Mouse (Mus musculus) left cerebral cortex, adult 9 months (tissue): ENCODE data around the gene Dll4.
A peak's percentile ranks its signal among the peaks of the same experiment; 100 is the strongest.

Experiments
- DNase-seq, 2 experiments: peaks; one replicate each; pipeline ENCODE4 v3.0.0; 2022; ENCODE audit warnings: low spot score in 2 of 2

Dll4 gene

DNA sequence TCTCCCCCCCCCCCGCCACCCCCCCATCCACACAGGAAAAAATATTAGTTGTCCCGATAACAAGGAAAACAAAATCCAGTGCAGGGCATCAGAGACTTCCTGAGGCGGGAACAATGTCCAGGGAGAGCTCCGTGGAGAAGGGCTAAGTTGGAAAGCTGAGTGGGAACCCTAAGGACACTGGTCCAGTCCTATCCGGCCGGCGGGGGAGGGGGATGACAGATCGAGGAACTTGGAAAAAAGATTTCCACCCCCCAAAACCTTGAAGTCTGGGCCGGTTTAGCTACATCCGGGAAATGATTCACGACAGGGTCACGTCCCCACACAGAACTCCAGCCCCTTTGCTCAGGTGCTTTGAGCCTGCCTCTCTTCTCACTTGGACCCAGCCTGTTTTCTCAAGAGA, 14.0 kb upstream of the Dll4 start:
- no peak for DNase-seq

GRCm38 (mm10) chr2:119312380-119312958, 13.1 kb upstream of the Dll4 start:
- no peak for DNase-seq

DNA sequence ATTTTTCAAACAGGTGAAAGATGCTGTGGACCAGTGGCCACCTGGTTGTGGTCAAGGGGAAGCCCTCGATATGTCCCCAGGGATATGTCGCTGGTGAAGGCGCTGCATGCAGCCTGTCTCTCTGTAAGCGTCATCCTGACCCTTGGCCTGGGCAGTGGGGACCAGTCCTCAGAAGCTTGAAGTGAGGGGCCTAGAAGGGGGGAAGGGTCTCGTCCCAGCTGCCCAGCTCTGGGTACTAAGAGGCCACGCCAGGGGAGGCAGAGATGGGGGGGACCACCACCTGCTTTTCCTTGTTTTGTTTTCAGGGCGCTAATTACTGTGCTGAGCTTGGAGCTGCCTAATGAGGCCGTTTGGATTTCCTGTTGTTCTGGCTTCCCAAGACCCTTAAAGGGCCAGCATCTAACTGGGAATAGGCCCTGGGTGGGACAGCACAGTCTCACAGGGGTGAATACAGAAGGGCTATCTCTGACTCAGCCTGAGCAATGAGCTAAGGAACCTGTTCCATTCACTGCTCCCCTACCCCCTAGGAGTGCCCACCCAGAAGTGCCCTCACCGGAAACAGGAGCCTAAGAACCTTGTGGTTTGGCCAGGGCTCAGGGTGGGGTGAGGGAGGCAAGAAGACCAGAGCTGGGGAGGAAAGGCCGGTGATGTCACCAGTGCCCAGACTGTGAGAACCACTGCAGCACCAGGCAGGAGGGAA, 11.7 kb upstream of the Dll4 start:
- no peak for DNase-seq

GRCm38 (mm10) chr2:119314742-119315310, 10.8 kb upstream of the Dll4 start:
- no peak for DNase-seq

DNA sequence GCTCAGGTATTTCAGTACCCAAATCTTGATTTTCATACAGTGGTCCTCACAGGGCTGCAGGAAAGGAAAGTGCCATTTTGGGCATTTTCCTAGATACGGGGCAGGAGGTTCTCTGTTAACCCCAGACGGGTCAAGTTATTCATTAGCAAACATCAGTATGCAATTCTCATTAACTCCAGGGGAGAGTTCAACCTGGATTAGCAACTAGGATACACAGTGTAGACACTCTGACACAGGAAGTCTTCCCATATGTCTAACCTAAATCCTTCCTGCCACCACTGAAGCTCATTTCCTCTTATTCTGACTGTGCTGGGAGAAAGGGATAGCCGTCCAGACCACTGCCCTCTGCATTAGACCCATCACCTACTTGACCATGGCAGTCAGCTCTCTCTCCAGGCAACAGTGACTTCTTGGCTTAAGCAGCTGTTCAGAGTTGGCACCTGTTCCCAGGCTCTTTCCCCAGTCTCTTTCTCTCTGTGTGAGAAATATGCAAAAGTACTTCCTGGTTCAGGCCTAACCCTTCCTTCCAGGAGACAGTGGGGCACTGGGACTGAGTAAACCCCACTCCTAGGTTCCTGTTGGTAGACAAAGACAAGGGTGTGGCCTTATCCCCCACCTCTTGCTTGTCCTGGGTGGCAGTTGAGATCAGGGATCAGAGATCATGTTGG, 7.4 kb upstream of the Dll4 start:
- no peak for DNase-seq

- no peak for DNase-seq
Observed at GRCm38 (mm10) chr2:119320571-119320970, 5.0 kb upstream of the Dll4 start.

DNA sequence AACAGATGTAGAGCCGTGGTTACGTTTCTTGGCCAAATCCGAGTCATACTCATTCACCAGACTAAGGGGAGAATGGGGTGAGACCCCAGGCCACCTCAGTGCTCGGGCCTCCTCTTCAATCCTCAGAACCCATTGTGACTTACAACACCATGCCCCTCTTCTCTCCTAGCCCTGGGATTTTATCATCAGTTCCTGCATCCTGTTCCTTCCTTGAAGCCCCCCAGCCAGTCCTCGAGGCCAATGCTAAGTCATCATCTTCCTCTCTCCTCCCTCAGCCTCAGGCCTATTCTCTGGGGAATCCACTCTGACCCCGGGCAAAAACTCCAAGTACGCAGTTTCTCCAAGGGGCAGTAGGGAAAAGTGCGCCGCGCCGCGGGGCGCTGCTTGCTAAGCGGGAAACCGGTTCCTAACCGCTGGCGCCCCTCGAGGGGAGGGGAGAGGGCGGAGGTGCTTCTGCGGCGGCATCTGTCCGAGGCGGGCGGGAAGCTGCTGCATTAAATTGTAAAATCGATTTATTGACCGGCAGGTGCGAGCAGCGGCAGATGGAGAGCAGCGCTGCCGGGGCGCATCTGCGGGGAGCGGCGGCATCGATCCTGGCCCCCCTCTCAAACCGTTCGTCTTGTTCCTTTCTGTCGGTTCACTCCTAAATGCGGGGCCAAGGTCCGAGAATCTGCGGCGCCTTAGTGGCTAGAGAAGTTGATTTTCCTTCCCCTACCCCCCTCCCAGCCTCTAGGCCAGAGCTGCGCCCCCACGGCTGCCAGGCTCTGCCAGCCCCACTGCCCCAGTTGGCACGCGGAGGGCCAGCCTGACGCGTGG, 3.6 kb upstream of the Dll4 start:
- DNase-seq: no peak

- DNase-seq: peak in 1 of 2 experiments; percentile 48
Observed at GRCm38 (mm10) chr2:119322587-119323300, 2.8 kb upstream of the Dll4 start.

GRCm38 (mm10) chr2:119323866-119324575, 1.6 kb upstream of the Dll4 start:
- no peak for DNase-seq

DNA sequence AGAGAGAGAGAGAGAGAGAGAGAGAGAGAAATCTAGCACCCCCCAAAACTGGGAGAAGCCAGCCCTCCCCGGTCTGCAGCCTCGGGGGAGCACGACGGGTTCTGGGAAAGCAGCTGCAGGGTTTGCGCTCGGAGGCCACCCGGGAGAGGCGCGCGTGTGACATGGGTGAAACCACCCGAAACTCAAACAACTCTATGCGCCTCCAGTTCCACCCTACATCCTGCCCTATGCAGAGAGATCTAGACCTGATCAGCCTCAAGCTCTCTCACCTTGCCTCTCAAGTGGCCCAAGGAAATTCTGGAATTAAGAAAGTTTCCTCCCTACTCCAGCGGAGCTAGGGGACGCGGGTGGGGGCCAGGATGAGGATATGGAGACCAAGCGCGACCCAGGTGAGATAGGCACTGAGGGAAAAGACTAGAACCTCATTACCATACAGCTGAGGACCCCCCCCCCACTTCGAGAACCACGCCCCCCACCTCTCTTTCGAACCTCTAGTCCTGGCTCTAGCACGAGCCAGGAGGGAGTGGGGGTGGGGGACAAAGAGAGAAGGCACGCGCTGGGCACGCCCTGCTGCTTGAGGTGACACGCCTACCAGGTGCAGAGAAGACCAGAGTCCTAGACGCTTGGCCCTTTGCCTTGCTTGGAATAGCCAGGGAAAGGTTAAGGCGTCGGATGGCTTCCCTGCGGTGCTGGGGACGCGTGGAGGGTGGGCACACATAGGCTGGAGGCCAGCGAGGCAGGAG, 837 bp upstream of the Dll4 start:
- DNase-seq: no peak

GRCm38 (mm10) chr2:119326161-119327101, 847 bp downstream of the Dll4 start:
- no peak for DNase-seq

DNA sequence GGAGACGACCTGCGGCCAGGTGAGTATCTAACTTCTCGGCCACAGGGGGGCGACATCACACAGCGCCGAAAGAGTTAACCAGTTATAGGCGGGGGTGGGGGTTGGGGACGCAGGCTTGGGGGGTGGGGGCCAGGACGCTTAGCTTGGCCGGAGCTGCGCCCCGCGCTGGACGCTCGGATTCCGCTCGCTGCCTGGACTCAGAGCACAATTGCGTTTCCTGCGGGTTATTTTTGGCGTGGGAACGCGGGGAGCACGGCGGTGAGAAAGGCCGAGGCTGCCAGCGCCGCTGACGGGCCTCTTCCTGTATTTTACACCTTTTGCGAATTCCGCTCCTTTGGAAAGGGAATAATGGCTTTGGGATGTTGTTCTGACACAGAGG, 1.5 kb downstream of the Dll4 start:
- DNase-seq: no peak

DNA sequence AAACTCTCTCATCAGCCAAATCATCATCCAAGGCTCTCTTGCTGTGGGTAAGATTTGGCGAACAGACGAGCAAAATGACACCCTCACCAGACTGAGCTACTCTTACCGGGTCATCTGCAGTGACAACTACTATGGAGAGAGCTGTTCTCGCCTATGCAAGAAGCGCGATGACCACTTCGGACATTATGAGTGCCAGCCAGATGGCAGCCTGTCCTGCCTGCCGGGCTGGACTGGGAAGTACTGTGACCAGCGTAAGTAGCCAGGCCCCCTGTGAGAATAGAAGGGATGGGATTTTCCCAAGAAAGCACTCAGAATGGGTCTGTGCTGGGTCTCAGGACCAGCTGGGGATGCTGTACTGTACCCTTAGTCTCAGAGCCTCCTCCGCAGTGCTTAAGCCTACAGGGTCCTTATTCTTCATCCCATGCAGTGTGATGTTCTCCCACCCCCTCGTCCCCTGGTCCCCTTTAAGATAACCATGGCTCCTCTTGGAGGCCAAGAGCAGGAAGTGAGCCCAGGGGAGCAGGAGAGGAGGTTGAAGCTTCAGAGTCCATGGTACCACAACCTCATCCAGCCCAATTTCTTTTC, 2.5 kb downstream of the Dll4 start:
- no peak for DNase-seq

DNA sequence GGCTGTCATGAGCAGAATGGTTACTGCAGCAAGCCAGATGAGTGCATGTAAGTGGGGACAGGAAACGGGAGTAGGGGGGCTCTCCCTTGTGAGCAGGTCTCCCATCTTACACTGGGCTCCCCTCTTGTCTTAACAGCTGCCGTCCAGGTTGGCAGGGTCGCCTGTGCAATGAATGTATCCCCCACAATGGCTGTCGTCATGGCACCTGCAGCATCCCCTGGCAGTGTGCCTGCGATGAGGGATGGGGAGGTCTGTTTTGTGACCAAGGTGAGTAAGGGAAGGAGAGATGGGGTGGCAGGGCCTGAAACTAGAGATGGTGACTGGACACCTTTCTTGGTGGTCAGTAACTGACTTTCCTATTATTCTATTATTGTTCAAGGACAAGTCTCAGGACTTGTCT, 3.0 kb downstream of the Dll4 start:
- DNase-seq: no peak

DNA sequence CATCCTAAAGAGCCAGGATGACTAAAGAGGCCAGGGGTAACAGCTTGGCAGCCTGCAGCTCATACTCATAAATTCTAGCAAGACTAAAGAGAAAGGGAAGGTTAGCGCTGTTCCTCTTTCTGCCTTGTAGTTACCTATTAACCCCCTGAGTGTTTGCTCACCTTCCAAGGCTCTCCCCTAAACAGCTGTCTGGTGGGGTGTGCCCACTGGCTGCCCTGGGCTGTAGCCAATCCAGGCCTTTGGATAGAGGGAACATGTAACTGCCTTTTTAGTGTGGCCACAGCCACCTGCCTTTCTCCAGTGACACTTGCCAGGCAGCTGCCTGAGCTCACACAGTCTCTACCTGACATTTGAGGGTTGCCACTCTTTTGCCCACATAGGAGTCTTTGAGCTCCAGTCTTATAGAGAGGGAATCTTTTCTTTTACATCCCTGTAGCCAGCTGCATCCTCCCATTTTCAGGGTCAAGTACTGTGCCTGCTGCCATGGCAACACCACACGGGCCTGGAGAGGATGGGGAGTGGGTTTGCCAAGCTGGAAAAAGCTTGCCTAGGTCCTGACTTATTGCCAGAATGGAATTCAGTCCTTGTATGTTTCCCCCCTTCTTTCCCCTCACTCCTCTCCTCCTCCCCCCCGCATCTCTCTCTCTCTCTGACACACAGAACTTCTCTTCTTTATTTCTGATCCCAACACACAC, 3.7 kb downstream of the Dll4 start:
- DNase-seq: no peak

GRCm38 (mm10) chr2:119330795-119331194, 5.2 kb downstream of the Dll4 start:
- DNase-seq: no peak

DNA sequence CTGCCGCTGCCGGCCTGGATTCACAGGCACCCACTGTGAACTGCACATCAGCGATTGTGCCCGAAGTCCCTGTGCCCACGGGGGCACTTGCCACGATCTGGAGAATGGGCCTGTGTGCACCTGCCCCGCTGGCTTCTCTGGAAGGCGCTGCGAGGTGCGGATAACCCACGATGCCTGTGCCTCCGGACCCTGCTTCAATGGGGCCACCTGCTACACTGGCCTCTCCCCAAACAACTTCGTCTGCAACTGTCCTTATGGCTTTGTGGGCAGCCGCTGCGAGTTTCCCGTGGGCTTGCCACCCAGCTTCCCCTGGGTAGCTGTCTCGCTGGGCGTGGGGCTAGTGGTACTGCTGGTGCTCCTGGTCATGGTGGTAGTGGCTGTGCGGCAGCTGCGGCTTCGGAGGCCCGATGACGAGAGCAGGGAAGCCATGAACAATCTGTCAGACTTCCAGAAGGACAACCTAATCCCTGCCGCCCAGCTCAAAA, 6.6 kb downstream of the Dll4 start:
- no peak for DNase-seq

DNA sequence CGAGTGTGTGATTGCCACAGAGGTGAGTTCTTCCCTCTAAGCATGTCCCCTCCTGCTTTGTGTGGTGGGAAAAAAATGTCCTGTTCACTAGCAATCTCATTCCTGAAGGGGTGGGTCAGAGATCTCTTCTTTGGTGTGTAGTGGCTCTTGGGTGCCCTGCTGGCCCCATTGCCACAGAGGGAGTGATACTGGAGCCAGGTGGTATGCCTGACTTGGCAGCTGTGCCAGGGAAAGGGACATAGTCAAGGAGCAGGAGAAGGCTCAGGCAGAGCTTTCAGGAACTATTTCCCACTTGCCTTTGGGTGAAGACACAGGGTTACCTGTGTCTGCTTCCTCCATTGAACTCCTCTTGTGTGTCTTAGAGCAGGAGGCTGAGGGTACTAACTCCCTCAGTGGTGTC, 8.6 kb downstream of the Dll4 start:
- no peak for DNase-seq
